ENCODE assay signal across 11 mouse cellular contexts in the genomic region with DNA sequence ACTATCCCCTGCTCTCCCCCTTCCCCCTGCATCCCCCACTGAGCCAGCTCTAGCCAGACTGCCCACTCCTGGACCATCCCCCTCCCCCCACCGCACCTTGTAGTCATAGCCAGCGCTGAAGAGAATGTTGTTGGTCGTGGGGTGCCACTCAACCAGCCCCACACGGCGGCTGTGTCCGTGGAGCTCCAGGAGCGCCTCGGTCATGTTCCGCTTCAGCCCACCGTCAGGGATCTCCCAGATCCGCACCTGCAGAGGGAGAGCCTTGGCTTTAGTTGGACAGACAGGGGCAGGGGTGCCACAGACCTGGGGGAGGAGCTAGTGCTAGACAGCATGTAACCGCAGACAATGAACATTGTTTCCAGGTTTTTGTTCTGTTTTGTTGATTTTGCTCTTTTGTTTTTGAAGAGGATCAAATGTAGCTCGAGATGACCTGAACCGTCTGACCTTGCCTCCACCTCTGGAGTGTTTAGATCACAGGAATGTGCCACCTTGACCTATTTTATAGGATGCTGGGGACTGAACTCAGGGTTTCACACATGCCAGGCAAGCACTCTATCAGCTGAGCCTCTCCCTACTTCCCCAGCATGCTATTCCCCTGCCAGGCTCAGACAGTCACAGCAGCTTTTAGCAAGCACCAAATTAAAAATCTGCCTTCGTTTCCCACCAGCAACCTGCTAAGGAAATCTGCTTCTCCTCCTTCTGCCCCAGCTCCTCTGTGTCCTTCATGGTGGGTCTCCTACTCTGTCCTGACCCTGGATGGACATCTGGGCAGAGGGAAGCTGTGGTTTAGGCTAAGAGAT.
DNase-seq lines count a peak whose midpoint lies in the region; ATAC-seq and TF ChIP-seq lines count a peak whose summit lies in the region.
"Had no signal": no experiment of that assay in that cellular context is flagged by ENCODE, and none has a peak within 500 bp of the region (broad histone marks: within the 10 kb centered on the region; RNA-seq: fewer than 3 reads in every experiment).

No protein-coding gene starts in this region.

- TF ChIP-seq POLR2A in olfactory bulb, adult 2 months (IDR thresholded peaks at IDR 0.05; ENCODE audit: insufficient read depth, low read depth, low read length): no peak

- H3K4me3 ChIP-seq in forebrain, embryonic 15.5 days: no peak overlapping the region
- H3K4me3 ChIP-seq in forebrain, embryonic 14.5 days (ENCODE audit: low read depth, low read length): no peak overlapping the region
- no peak overlapping the region for H3K4me3 ChIP-seq in hindbrain, postnatal 0 days (ENCODE audit: low read length)
- H3K4me3 ChIP-seq in hindbrain, embryonic 11.5 days (ENCODE audit: low read depth, low read length): no peak overlapping the region
- no peak overlapping the region for H3K4me3 ChIP-seq in olfactory bulb, adult 2 months (ENCODE audit: insufficient read depth, low read depth, low read length)
- H3K4me3 ChIP-seq: intestine, embryonic 15.5 days had no signal

- H3K27ac ChIP-seq in forebrain, embryonic 15.5 days (replicated peaks): peak overlapping the region; percentile 19; the same call in 1 of the 2 replicates
- H3K27ac ChIP-seq in forebrain, embryonic 14.5 days (ENCODE audit: low read depth, low read length): no peak overlapping the region
- H3K27ac ChIP-seq in hindbrain, postnatal 0 days: peak overlapping the region; percentile 20; the same call in 1 of the 2 replicates
- no peak overlapping the region for H3K27ac ChIP-seq in hindbrain, embryonic 11.5 days (ENCODE audit: low read depth, low read length)
- H3K27ac ChIP-seq in olfactory bulb, adult 2 months (ENCODE audit: insufficient read depth, low read depth, low read length): peak overlapping the region; percentile 26
- H3K27ac ChIP-seq: intestine, embryonic 15.5 days had no signal

- TF ChIP-seq CTCF in hindbrain, postnatal 0 days (IDR thresholded peaks at IDR 0.05; ENCODE audit: low read depth): no peak
- TF ChIP-seq CTCF in olfactory bulb, adult 2 months (IDR thresholded peaks at IDR 0.05; ENCODE audit: insufficient read depth, low read depth, low read length): no peak

- H3K9ac ChIP-seq in forebrain, embryonic 15.5 days (replicated peaks): no peak overlapping the region
- no peak overlapping the region for H3K9ac ChIP-seq in forebrain, embryonic 14.5 days (ENCODE audit: low read length)
- H3K9ac ChIP-seq in hindbrain, postnatal 0 days (replicated peaks; ENCODE audit: low read length): no peak overlapping the region; the same call in 1 of the 2 replicates
- H3K9ac ChIP-seq in hindbrain, embryonic 11.5 days (ENCODE audit: low read depth, low read length): no peak overlapping the region
- H3K9ac ChIP-seq: intestine, embryonic 15.5 days had no signal

- 60% methylated on average over 15 of the region's 15 CpGs for WGBS in forebrain, embryonic 15.5 days
- WGBS in forebrain, embryonic 14.5 days: 75% methylated on average over 15 of the region's 15 CpGs
- WGBS in hindbrain, postnatal 0 days: 63% methylated on average over 15 of the region's 15 CpGs
- 60% methylated on average over 15 of the region's 15 CpGs for WGBS in hindbrain, embryonic 11.5 days
- WGBS in olfactory bulb, adult 2 months: 62% methylated on average over 15 of the region's 15 CpGs

- H3K27me3 ChIP-seq in forebrain, embryonic 15.5 days: no peaks in the 10 kb centered on the region
- no peaks in the 10 kb centered on the region for H3K27me3 ChIP-seq in forebrain, embryonic 14.5 days (replicated peaks; ENCODE audit: control insufficient read depth, insufficient read depth, low read length)
- H3K27me3 ChIP-seq in hindbrain, postnatal 0 days (ENCODE audit: insufficient read depth, low read length): no peaks in the 10 kb centered on the region
- no peaks in the 10 kb centered on the region for H3K27me3 ChIP-seq in hindbrain, embryonic 11.5 days (ENCODE audit: control insufficient read depth, insufficient read depth, low read length)
- H3K27me3 ChIP-seq: CH12.LX; intestine, embryonic 15.5 days had no signal

- peaks cover 19% of the 10 kb centered on the region for H3K4me1 ChIP-seq in forebrain, embryonic 15.5 days
- peaks cover 3% of the 10 kb centered on the region; the same call in 1 of the 2 replicates for H3K4me1 ChIP-seq in forebrain, embryonic 14.5 days (ENCODE audit: control insufficient read depth, insufficient read depth, low read length)
- 0 out of 2 replicates have a peak, but pooled peaks cover 7% of the 10 kb centered on the region for H3K4me1 ChIP-seq in hindbrain, postnatal 0 days (ENCODE audit: insufficient read depth, low read length)
- no peaks in the 10 kb centered on the region; the same call in 1 of the 2 replicates for H3K4me1 ChIP-seq in hindbrain, embryonic 11.5 days (replicated peaks; ENCODE audit: control insufficient read depth, insufficient read depth, low read length)
- H3K4me1 ChIP-seq in olfactory bulb, adult 2 months (ENCODE audit: control insufficient read depth, insufficient read depth, low read length): peaks cover 23% of the 10 kb centered on the region

- H3K36me3 ChIP-seq in forebrain, embryonic 15.5 days: peaks cover 26% of the 10 kb centered on the region
- H3K36me3 ChIP-seq in forebrain, embryonic 14.5 days (ENCODE audit: control insufficient read depth, insufficient read depth, low read length): peaks cover 40% of the 10 kb centered on the region
- peaks cover 37% of the 10 kb centered on the region for H3K36me3 ChIP-seq in hindbrain, postnatal 0 days (ENCODE audit: insufficient read depth, low read length)
- peaks cover 8% of the 10 kb centered on the region; the same call in 1 of the 2 replicates for H3K36me3 ChIP-seq in hindbrain, embryonic 11.5 days (ENCODE audit: control insufficient read depth, insufficient read depth, low read length)
- H3K36me3 ChIP-seq: intestine, embryonic 15.5 days had no signal

- H3K4me2 ChIP-seq in forebrain, embryonic 15.5 days (replicated peaks): no peak overlapping the region
- no peak overlapping the region for H3K4me2 ChIP-seq in forebrain, embryonic 14.5 days (ENCODE audit: low read length)
- no peak overlapping the region for H3K4me2 ChIP-seq in hindbrain, postnatal 0 days (ENCODE audit: low read depth, low read length)
- H3K4me2 ChIP-seq in hindbrain, embryonic 11.5 days (replicated peaks; ENCODE audit: low read depth, low read length): no peak overlapping the region
- H3K4me2 ChIP-seq: intestine, embryonic 15.5 days had no signal

- DNase-seq in forebrain, embryonic 14.5 days (ENCODE audit: low spot score): no peak
- DNase-seq in hindbrain, postnatal 0 days (ENCODE audit: low spot score): no peak
- no peak for DNase-seq in hindbrain, embryonic 11.5 days (ENCODE audit: low spot score)
- peak; percentile 59 for DNase-seq in testis, postnatal 14 days (ENCODE audit: low spot score)
- DNase-seq in testis, postnatal 10 days (ENCODE audit: low spot score): no peak
- DNase-seq in embryo, embryonic 10.5 days (ENCODE audit: low spot score): no peak

- ATAC-seq in forebrain, embryonic 15.5 days (replicated peaks): no peak
- ATAC-seq in forebrain, embryonic 14.5 days: no peak
- no peak for ATAC-seq in hindbrain, postnatal 0 days
- no peak for ATAC-seq in hindbrain, embryonic 11.5 days (ENCODE audit: low FRiP score)
- ATAC-seq: intestine, embryonic 15.5 days; lung, postnatal 0 days had no signal

- H3K9me3 ChIP-seq in forebrain, embryonic 15.5 days: no peaks in the 10 kb centered on the region
- H3K9me3 ChIP-seq in forebrain, embryonic 14.5 days (replicated peaks; ENCODE audit: control insufficient read depth, low read length): no peaks in the 10 kb centered on the region
- H3K9me3 ChIP-seq in hindbrain, postnatal 0 days (ENCODE audit: low read length): no peaks in the 10 kb centered on the region
- H3K9me3 ChIP-seq in hindbrain, embryonic 11.5 days (ENCODE audit: control insufficient read depth, low read length): no peaks in the 10 kb centered on the region
- H3K9me3 ChIP-seq: intestine, embryonic 15.5 days had no signal

Comparison
In these comparisons a context has a peak if more than half of its experiments do, and no peak if none do; other contexts are left out.
1. H3K27ac ChIP-seq: peak in forebrain, embryonic 15.5 days (single experiment), hindbrain, postnatal 0 days (single experiment) and olfactory bulb, adult 2 months (single experiment); none in forebrain, embryonic 14.5 days (single experiment) and hindbrain, embryonic 11.5 days (single experiment).